Mouse (Mus musculus): ENCODE results near the gene Ube2ql1. TPM values are rescaled to one million over a fixed set of nuclear protein-coding genes. Genes with fewer than 3 reads are reported as not detected.

The Ube2ql1 gene
- total RNA-seq, 2 experiments from 2014 or later = 3.8 to 4.4 TPM

- intact Hi-C loops (cut with DNase I) = no loop called here
- no peak for DNase-seq
These were observed 21.7 kb downstream of the Ube2ql1 start for GRCm38 (mm10) chr13:69717860-69718598.

- intact Hi-C loops (cut with DNase I) = no loop called here
- DNase-seq = no peak
These were observed 31.5 kb downstream of the Ube2ql1 start for GRCm38 (mm10) chr13:69708236-69708635.

GRCm38 (mm10) chr13:69707496-69707895 lies 32.2 kb downstream of the Ube2ql1 start:
- no peak for DNase-seq
- intact Hi-C loops (cut with DNase I) = no loop called here

- intact Hi-C loops (cut with DNase I) = no loop called here
- no peak for DNase-seq
These were observed 32.8 kb downstream of the Ube2ql1 start for GRCm38 (mm10) chr13:69706919-69707318.

- intact Hi-C loops (cut with DNase I) = no loop called here
These were observed 36.2 kb downstream of the Ube2ql1 start for GRCm38 (mm10) chr13:69703505-69703904.

GRCm38 (mm10) chr13:69701397-69701796 lies 38.3 kb downstream of the Ube2ql1 start:
- intact Hi-C loops (cut with DNase I) = no loop called here

More at GRCm38 (mm10) chr13:69703505-69703904, 36.2 kb downstream of the Ube2ql1 start:
- DNase-seq = no peak

GRCm38 (mm10) chr13:69700827-69701226 lies 38.9 kb downstream of the Ube2ql1 start:
- no peak for DNase-seq
- intact Hi-C loops (cut with DNase I) = no loop called here

More at GRCm38 (mm10) chr13:69701397-69701796, 38.3 kb downstream of the Ube2ql1 start:
- DNase-seq = no peak

- peak; percentile 38 to 66 for DNase-seq
- intact Hi-C loops (cut with DNase I) = loop anchor here (2.0 to 5.0 kb wide), 2 partner anchors 294 to 536 kb away; no protein-coding TSS in a partner anchor
These were observed 43.2 kb downstream of the Ube2ql1 start for GRCm38 (mm10) chr13:69696333-69696991.

- peak; percentile 18 to 38 for DNase-seq
- intact Hi-C loops (cut with DNase I) = loop anchor here (5.0 kb wide), 1 partner anchor 896 kb away; no protein-coding TSS in a partner anchor
These were observed 48.6 kb downstream of the Ube2ql1 start for GRCm38 (mm10) chr13:69691074-69691473.

- intact Hi-C loops (cut with DNase I) = no loop called here
- no peak for DNase-seq
These were observed 52.7 kb downstream of the Ube2ql1 start for GRCm38 (mm10) chr13:69687023-69687422.

- intact Hi-C loops (cut with DNase I) = no loop called here
These were observed 54.3 kb downstream of the Ube2ql1 start for GRCm38 (mm10) chr13:69685406-69685818.

GRCm38 (mm10) chr13:69673921-69674618 lies 65.6 kb downstream of the Ube2ql1 start:
- intact Hi-C loops (cut with DNase I) = no loop called here
- DNase-seq = no peak

More at GRCm38 (mm10) chr13:69685406-69685818, 54.3 kb downstream of the Ube2ql1 start:
- DNase-seq = no peak

GRCm38 (mm10) chr13:69673197-69673920 lies 66.3 kb downstream of the Ube2ql1 start:
- no peak for DNase-seq
- intact Hi-C loops (cut with DNase I) = no loop called here

GRCm38 (mm10) chr13:69672565-69672964 lies 67.1 kb downstream of the Ube2ql1 start:
- intact Hi-C loops (cut with DNase I) = no loop called here
- no peak for DNase-seq

- DNase-seq = no peak
- intact Hi-C loops (cut with DNase I) = no loop called here
These were observed 67.6 kb downstream of the Ube2ql1 start for GRCm38 (mm10) chr13:69672121-69672520.

GRCm38 (mm10) chr13:69654508-69654907 lies 85.2 kb downstream of the Ube2ql1 start:
- intact Hi-C loops (cut with DNase I) = loop anchor here (10.0 kb wide), 1 partner anchor 650 kb away; no protein-coding TSS in a partner anchor
- DNase-seq = no peak

Data from heart, postnatal 36 days (tissue).